Mouse (Mus musculus): ENCODE data around the gene Cdc26.
A peak's percentile ranks its signal among the peaks of the same experiment; 100 is the strongest.

Gene Cdc26

GRCm38 (mm10) chr4:62361571-62361970 lies 46.9 kb downstream of the Cdc26 start:
- DNase-seq (ENCODE audit: low spot score): peak; percentile 5

GRCm38 (mm10) chr4:62360805-62361455 lies 47.5 kb downstream of the Cdc26 start:
- DNase-seq (ENCODE audit: low spot score): no peak

- DNase-seq (ENCODE audit: low spot score): peak; percentile 97
Observed at GRCm38 (mm10) chr4:62360088-62360804, 48.2 kb downstream of the Cdc26 start, which contains the start of the genes Fkbp15 and Slc31a1. Gene Fkbp15, minus strand, starts transcription at chr4:62360548. Gene Slc31a1, plus strand, starts transcription at chr4:62360727.

- DNase-seq (ENCODE audit: low spot score): no peak
Observed at GRCm38 (mm10) chr4:62359256-62359775, 49.1 kb downstream of the Cdc26 start.

- no peak for DNase-seq (ENCODE audit: low spot score)
Observed at GRCm38 (mm10) chr4:62357631-62358148, 50.8 kb downstream of the Cdc26 start.

- DNase-seq (ENCODE audit: low spot score): no peak
Observed at GRCm38 (mm10) chr4:62349371-62349770, 59.1 kb downstream of the Cdc26 start.

GRCm38 (mm10) chr4:62348329-62348705 lies 60.1 kb downstream of the Cdc26 start:
- no peak for DNase-seq (ENCODE audit: low spot score)

GRCm38 (mm10) chr4:62347605-62348328 lies 60.7 kb downstream of the Cdc26 start:
- DNase-seq (ENCODE audit: low spot score): no peak

- no peak for DNase-seq (ENCODE audit: low spot score)
Observed at GRCm38 (mm10) chr4:62345827-62346226, 62.6 kb downstream of the Cdc26 start.

GRCm38 (mm10) chr4:62344000-62344399 lies 64.4 kb downstream of the Cdc26 start:
- DNase-seq (ENCODE audit: low spot score): peak; percentile 34

- no peak for DNase-seq (ENCODE audit: low spot score)
Observed at GRCm38 (mm10) chr4:62338536-62338935, 69.9 kb downstream of the Cdc26 start.
